Mouse (Mus musculus) C2C12 (cell line): ENCODE data around the gene Bpifb9a. TPM values are rescaled to one million over a fixed set of nuclear protein-coding genes. Genes with fewer than 3 reads are reported as not detected.
"Not testable (repeated sequence)": the region's sequence is repeated elsewhere in the genome, so short reads cannot be mapped to it uniquely, and the experiment has no call there.

Experiments
- H3K27me3 ChIP-seq: one replicate; pipeline ENCODE4 v1.6.1; 2011; ENCODE audit not compliant: control insufficient read depth, insufficient read depth, insufficient read length
- H3K36me3 ChIP-seq: one replicate; pipeline ENCODE4 v1.6.1; 2011; ENCODE audit not compliant: control insufficient read depth, insufficient read depth
- H3K4me3 ChIP-seq: one replicate; pipeline ENCODE4 v1.5.1; 2011; ENCODE audit warnings: mild to moderate bottlenecking, control low read depth; ENCODE audit not compliant: poor library complexity, insufficient read depth, severe bottlenecking
- H3K79me2 ChIP-seq: one replicate; pipeline ENCODE4 v1.6.1; 2011; ENCODE audit not compliant: control insufficient read depth, insufficient read depth
- H3K79me3 ChIP-seq: one replicate; pipeline ENCODE4 v1.6.1; 2011; ENCODE audit warnings: low read depth, control low read depth
- H3ac ChIP-seq: one replicate; pipeline ENCODE3; 2011; ENCODE audit warnings: low read depth; ENCODE audit not compliant: control insufficient read depth, insufficient read length
- CEBPB ChIP-seq: IDR thresholded peaks from one replicate; pipeline ENCODE4 v1.6.1; 2011; ENCODE audit warnings: low read depth, mild to moderate bottlenecking, control low read depth, moderate library complexity
- CTCF ChIP-seq: IDR thresholded peaks from one replicate; pipeline ENCODE4 v1.5.1; 2011; ENCODE audit not compliant: control insufficient read depth, insufficient read depth, insufficient read length
- FOSL1 ChIP-seq: IDR thresholded peaks from one replicate; pipeline ENCODE4 v1.8.0; 2011; ENCODE audit warnings: mild to moderate bottlenecking, low read length; ENCODE audit not compliant: poor library complexity, insufficient read depth, severe bottlenecking
- MAX ChIP-seq: IDR thresholded peaks from one replicate; pipeline ENCODE4 v1.6.1; 2011; ENCODE audit warnings: mild to moderate bottlenecking, control low read depth
- MYOD1 ChIP-seq: IDR thresholded peaks from one replicate; pipeline ENCODE4 v1.6.1; 2011; ENCODE audit warnings: low read depth; ENCODE audit not compliant: control insufficient read depth, insufficient read length
- MYOG ChIP-seq: IDR thresholded peaks from one replicate; pipeline ENCODE4 v1.6.1; 2011; ENCODE audit not compliant: control insufficient read depth, insufficient read length; ENCODE audit errors: extremely low read depth
- USF1 ChIP-seq: IDR thresholded peaks from one replicate; pipeline ENCODE4 v1.6.1; 2011; ENCODE audit warnings: low read depth, mild to moderate bottlenecking, control low read depth, moderate library complexity
- polyA plus RNA-seq: library from polyadenylated mRNA; unstranded; fragments of >200 nt; fragmentation: generic; extraction: Trizol; gene quantifications from one replicate; pipeline ENCODE4 v1.2.1, GENCODE M21; 2012; ENCODE audit warnings: missing spikeins

The Bpifb9a gene
- polyA plus RNA-seq, 1 experiment: not detected

GRCm38 (mm10) chr2:154300496-154300895 lies 42.8 kb downstream of the Bpifb9a start:
- Histone ChIP-seq H3K4me3 (no peak overlapping the region), H3K36me3 (no peaks in the 10 kb centered on the region), H3K79me3 (no peaks in the 10 kb centered on the region), H3K27me3 (no peaks in the 10 kb centered on the region), H3K79me2 (no peaks in the 10 kb centered on the region), H3ac (no peak overlapping the region)
- TF ChIP-seq USF1 (no peak), CTCF (peak; percentile 92)

GRCm38 (mm10) chr2:154301763-154302162 lies 44.1 kb downstream of the Bpifb9a start:
- TF ChIP-seq FOSL1: no peak
- no peak for TF ChIP-seq MYOD1
- TF ChIP-seq CTCF: no peak
- no peak for TF ChIP-seq USF1
- no peak for TF ChIP-seq MAX
- TF ChIP-seq CEBPB: no peak
- TF ChIP-seq MYOG: no peak
- no peak overlapping the region for H3K4me3 ChIP-seq

GRCm38 (mm10) chr2:154304604-154305003 lies 47.0 kb downstream of the Bpifb9a start:
- not testable (repeated sequence) for H3K79me3 ChIP-seq, H3K4me3 ChIP-seq, H3ac ChIP-seq, H3K27me3 ChIP-seq, H3K36me3 ChIP-seq, H3K79me2 ChIP-seq

More at GRCm38 (mm10) chr2:154301763-154302162, 44.1 kb downstream of the Bpifb9a start:
- Histone ChIP-seq H3ac (no peak overlapping the region), H3K27me3 (no peaks in the 10 kb centered on the region), H3K79me3 (no peaks in the 10 kb centered on the region), H3K79me2 (no peaks in the 10 kb centered on the region), H3K36me3 (no peaks in the 10 kb centered on the region)

GRCm38 (mm10) chr2:154306927-154307326 lies 49.3 kb downstream of the Bpifb9a start, which contains the start of gene Bpifb9b:
Gene Bpifb9b (plus strand): TSS chr2:154307227.
- H3K27me3 ChIP-seq, H3K79me2 ChIP-seq: not testable (repeated sequence)

GRCm38 (mm10) chr2:154313771-154314170 lies 56.1 kb downstream of the Bpifb9a start:
- H3K27me3 ChIP-seq, H3K79me2 ChIP-seq, H3K4me3 ChIP-seq, H3K79me3 ChIP-seq, H3ac ChIP-seq, H3K36me3 ChIP-seq: not testable (repeated sequence)

More at GRCm38 (mm10) chr2:154306927-154307326, 49.3 kb downstream of the Bpifb9a start, which contains the start of gene Bpifb9b:
- H3K79me3 ChIP-seq, H3ac ChIP-seq, H3K36me3 ChIP-seq, H3K4me3 ChIP-seq: not testable (repeated sequence)

Other genes with a start within 250 kb of the Bpifb9a start
- gene Bpifa2, start 249.6 kb upstream of the Bpifb9a start, polyA plus RNA-seq: not detected
- gene Bpifa3, start 127.5 kb upstream of the Bpifb9a start, polyA plus RNA-seq: not detected
- gene Bpifa1, start 115.0 kb upstream of the Bpifb9a start, polyA plus RNA-seq: not detected
- gene Bpifa5, start 95.2 kb upstream of the Bpifb9a start, polyA plus RNA-seq: not detected
- gene Bpifb1, start 67.0 kb upstream of the Bpifb9a start, polyA plus RNA-seq: not detected
- gene Bpifb5, start 34.1 kb upstream of the Bpifb9a start, polyA plus RNA-seq: not detected
- gene Bpifb9b, start 49.4 kb downstream of the Bpifb9a start, polyA plus RNA-seq: not detected
- 9.8 TPM for gene Cdk5rap1, start 115.2 kb downstream of the Bpifb9a start, polyA plus RNA-seq
- 28.5 TPM for gene Snta1, start 150.2 kb downstream of the Bpifb9a start, polyA plus RNA-seq
- 8.5 TPM for gene Cbfa2t2, start 178.6 kb downstream of the Bpifb9a start, polyA plus RNA-seq